In the genomic region with DNA sequence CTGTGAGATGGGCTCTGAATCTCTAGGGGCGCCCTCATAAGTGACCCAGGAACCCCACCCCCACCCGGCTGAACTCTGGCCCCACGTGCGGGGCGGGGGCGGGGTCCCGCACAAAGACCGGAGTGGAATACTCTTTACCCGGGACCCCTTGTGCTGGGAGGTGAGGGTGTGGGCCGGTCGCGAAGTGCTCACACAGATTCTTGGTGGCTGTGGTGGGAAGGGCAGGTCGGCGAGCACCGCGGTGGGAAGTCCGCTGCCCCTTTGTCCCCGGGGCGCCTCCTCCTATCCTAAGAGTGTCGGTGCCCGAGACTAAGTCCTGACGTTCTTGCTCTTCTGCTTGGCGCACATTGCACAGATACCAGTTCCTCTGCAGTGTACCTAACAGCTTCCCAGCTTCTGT, we compare ENCODE assay signal across 8 mouse cellular contexts. TPM values are rescaled to one million over a fixed set of nuclear protein-coding genes. Genes with fewer than 3 reads are reported as not detected.
DNase-seq lines count a peak whose midpoint lies in the region; ATAC-seq and TF ChIP-seq lines count a peak whose summit lies in the region.

No protein-coding gene starts in this region.

- no peak for TF ChIP-seq CTCF in hindbrain, postnatal 0 days (IDR thresholded peaks at IDR 0.05; ENCODE audit: low read depth)

- peak overlapping the region; percentile 86 for H3K4me3 ChIP-seq in kidney, embryonic 15.5 days (replicated peaks)
- peak overlapping the region; percentile 82 for H3K4me3 ChIP-seq in hindbrain, postnatal 0 days (ENCODE audit: low read length)
- H3K4me3 ChIP-seq in midbrain, embryonic 16.5 days (ENCODE audit: low read depth, low read length): peak overlapping the region; percentile 84

- ATAC-seq in kidney, embryonic 15.5 days (replicated peaks; ENCODE audit: low FRiP score): peak; percentile 17
- ATAC-seq in common myeloid progenitor, adult 5-6 weeks (replicated peaks; ENCODE audit: low read depth, poor library complexity, severe bottlenecking): peak; percentile 10; the same call in 1 of the 2 replicates
- peak; percentile 57 for ATAC-seq in hindbrain, postnatal 0 days
- ATAC-seq in midbrain, embryonic 16.5 days: peak; percentile 16

- peaks cover 55% of the 10 kb centered on the region for H3K36me3 ChIP-seq in kidney, embryonic 15.5 days
- peaks cover 28% of the 10 kb centered on the region; the same call in 1 of the 2 replicates for H3K36me3 ChIP-seq in hindbrain, postnatal 0 days (ENCODE audit: insufficient read depth, low read length)
- H3K36me3 ChIP-seq in midbrain, embryonic 16.5 days (ENCODE audit: control insufficient read depth, insufficient read depth, low read length): peaks cover 12% of the 10 kb centered on the region; the same call in 1 of the 2 replicates

- H3K9ac ChIP-seq in kidney, embryonic 15.5 days: peak overlapping the region; percentile 80
- peak overlapping the region; percentile 75 for H3K9ac ChIP-seq in hindbrain, postnatal 0 days (replicated peaks; ENCODE audit: low read length)
- peak overlapping the region; percentile 88 for H3K9ac ChIP-seq in midbrain, embryonic 16.5 days (ENCODE audit: low read depth, low read length)

- H3K27ac ChIP-seq in kidney, embryonic 15.5 days: peak overlapping the region; percentile 89
- peak overlapping the region; percentile 86 for H3K27ac ChIP-seq in hindbrain, postnatal 0 days
- peak overlapping the region; percentile 92 for H3K27ac ChIP-seq in midbrain, embryonic 16.5 days (ENCODE audit: low read length)

- intact Hi-C loops in left cerebral cortex, postnatal 4 days (cut with DNase I): no loop called here

- DNase-seq in kidney, postnatal 10 days: no peak
- no peak for DNase-seq in hindbrain, postnatal 0 days (ENCODE audit: low spot score)
- no peak for DNase-seq in left cerebral cortex, postnatal 4 days
- no peak for DNase-seq in layer of hippocampus, adult 8-10 months (ENCODE audit: low spot score in 2 of 2)
- DNase-seq in ovary, postnatal 10 days (ENCODE audit: low spot score): no peak

- H3K27me3 ChIP-seq in kidney, embryonic 15.5 days: no peaks in the 10 kb centered on the region
- H3K27me3 ChIP-seq in hindbrain, postnatal 0 days (ENCODE audit: insufficient read depth, low read length): no peaks in the 10 kb centered on the region
- H3K27me3 ChIP-seq in midbrain, embryonic 16.5 days (ENCODE audit: control insufficient read depth, insufficient read depth, low read depth, low read length): no peaks in the 10 kb centered on the region

- H3K4me2 ChIP-seq in kidney, embryonic 15.5 days: peak overlapping the region; percentile 72
- H3K4me2 ChIP-seq in hindbrain, postnatal 0 days (ENCODE audit: low read depth, low read length): peak overlapping the region; percentile 83
- peak overlapping the region; percentile 93 for H3K4me2 ChIP-seq in midbrain, embryonic 16.5 days (ENCODE audit: low read length)

- under 1% methylated on average over 23 of the region's 23 CpGs for WGBS in kidney, embryonic 15.5 days
- WGBS in hindbrain, postnatal 0 days: 0% methylated on average over 23 of the region's 23 CpGs
- under 1% methylated on average over 23 of the region's 23 CpGs for WGBS in midbrain, embryonic 16.5 days

- peaks cover 59% of the 10 kb centered on the region for H3K4me1 ChIP-seq in kidney, embryonic 15.5 days
- H3K4me1 ChIP-seq in hindbrain, postnatal 0 days (ENCODE audit: insufficient read depth, low read length): peaks cover 21% of the 10 kb centered on the region
- H3K4me1 ChIP-seq in midbrain, embryonic 16.5 days (ENCODE audit: control insufficient read depth, insufficient read depth, low read length): peaks cover 37% of the 10 kb centered on the region

- H3K9me3 ChIP-seq in kidney, embryonic 15.5 days (replicated peaks): no peaks in the 10 kb centered on the region
- H3K9me3 ChIP-seq in hindbrain, postnatal 0 days (ENCODE audit: low read length): no peaks in the 10 kb centered on the region
- no peaks in the 10 kb centered on the region for H3K9me3 ChIP-seq in midbrain, embryonic 16.5 days (replicated peaks; ENCODE audit: control insufficient read depth, low read length, poor library complexity, severe bottlenecking)

RNA-seq across cellular contexts. Expression of a gene that starts 1.5 kb away (rescaled TPM):
- 111 and 117 TPM in 2 replicates for polyA plus RNA-seq in kidney, embryonic 15.5 days (2015; fragmentation: Nextera tagmentation; extraction: Ambion mirVana)
- total RNA-seq in common myeloid progenitor, adult 5-6 weeks (2017): 6.9 and 7.2 TPM in 2 replicates
- 59.8 and 75.3 TPM in 2 replicates for total RNA-seq in hindbrain, postnatal 0 days (2014; rRNA removed)
- 39.8 and 40.6 TPM in 2 replicates for polyA plus RNA-seq in hindbrain, postnatal 0 days (2015; fragmentation: Nextera tagmentation; extraction: Ambion mirVana)
- polyA plus RNA-seq in midbrain, embryonic 16.5 days (2015; fragmentation: Nextera tagmentation; extraction: Ambion mirVana): 69.6 and 74.9 TPM in 2 replicates
- total RNA-seq in left cerebral cortex, postnatal 4 days (2021): 10 to 100 TPM; 20.8 to 28.4 TPM
- 10 to 100 TPM; 12.9 to 16.6 (median 16.4) TPM for total RNA-seq in layer of hippocampus, adult 8-10 months (2022)

RNA-seq across cellular contexts. Expression of a gene that starts 6.2 kb away (rescaled TPM):
- polyA plus RNA-seq in kidney, embryonic 15.5 days (2015; fragmentation: Nextera tagmentation; extraction: Ambion mirVana): 46.5 and 46.8 TPM in 2 replicates
- total RNA-seq in common myeloid progenitor, adult 5-6 weeks (2017): 11.8 and 14.8 TPM in 2 replicates
- total RNA-seq in hindbrain, postnatal 0 days (2014; rRNA removed): 128 and 142 TPM in 2 replicates
- 115 and 119 TPM in 2 replicates for polyA plus RNA-seq in hindbrain, postnatal 0 days (2015; fragmentation: Nextera tagmentation; extraction: Ambion mirVana)
- 123 and 127 TPM in 2 replicates for polyA plus RNA-seq in midbrain, embryonic 16.5 days (2015; fragmentation: Nextera tagmentation; extraction: Ambion mirVana)
- 10 to 100 TPM; 65.4 to 66.9 TPM for total RNA-seq in left cerebral cortex, postnatal 4 days (2021)
- total RNA-seq in layer of hippocampus, adult 8-10 months (2022): 10 to 100 TPM; 73.2 to 83.4 (median 76.0) TPM

RNA-seq across cellular contexts. Expression of a gene that starts 7.5 kb away (rescaled TPM):
- 8.6 and 10.5 TPM in 2 replicates for polyA plus RNA-seq in kidney, embryonic 15.5 days (2015; fragmentation: Nextera tagmentation; extraction: Ambion mirVana)
- total RNA-seq in common myeloid progenitor, adult 5-6 weeks (2017): 0.53 and 1.2 TPM in 2 replicates
- 3.4 and 7.7 TPM in 2 replicates for total RNA-seq in hindbrain, postnatal 0 days (2014; rRNA removed)
- polyA plus RNA-seq in hindbrain, postnatal 0 days (2015; fragmentation: Nextera tagmentation; extraction: Ambion mirVana): 3.3 and 4.9 TPM in 2 replicates
- polyA plus RNA-seq in midbrain, embryonic 16.5 days (2015; fragmentation: Nextera tagmentation; extraction: Ambion mirVana): 7.2 TPM in 2 replicates
- total RNA-seq in left cerebral cortex, postnatal 4 days (2021): 1 to 10 TPM; 3.8 to 4.1 TPM
- total RNA-seq in layer of hippocampus, adult 8-10 months (2022): 1 to 10 TPM; 7.6 to 9.7 (median 8.4) TPM

RNA-seq across cellular contexts. Expression of a gene that starts 9.4 kb away (rescaled TPM):
- 16.0 and 19.3 TPM in 2 replicates for polyA plus RNA-seq in kidney, embryonic 15.5 days (2015; fragmentation: Nextera tagmentation; extraction: Ambion mirVana)
- 13.3 TPM in 2 replicates for total RNA-seq in common myeloid progenitor, adult 5-6 weeks (2017)
- total RNA-seq in hindbrain, postnatal 0 days (2014; rRNA removed): 29.9 and 32.8 TPM in 2 replicates
- polyA plus RNA-seq in hindbrain, postnatal 0 days (2015; fragmentation: Nextera tagmentation; extraction: Ambion mirVana): 17.8 and 19.4 TPM in 2 replicates
- 14.9 and 18.6 TPM in 2 replicates for polyA plus RNA-seq in midbrain, embryonic 16.5 days (2015; fragmentation: Nextera tagmentation; extraction: Ambion mirVana)
- 10 to 100 TPM; 11.9 to 13.0 TPM for total RNA-seq in left cerebral cortex, postnatal 4 days (2021)
- total RNA-seq in layer of hippocampus, adult 8-10 months (2022): 10 to 100 TPM; 11.8 to 18.4 (median 15.4) TPM

RNA-seq across cellular contexts. Expression of a gene that starts 11.3 kb away (rescaled TPM):
- 1.3 TPM in 2 replicates for polyA plus RNA-seq in kidney, embryonic 15.5 days (2015; fragmentation: Nextera tagmentation; extraction: Ambion mirVana)
- total RNA-seq in common myeloid progenitor, adult 5-6 weeks (2017): 0.87 and 3.9 TPM in 2 replicates
- total RNA-seq in hindbrain, postnatal 0 days (2014; rRNA removed): 3.3 and 4.9 TPM in 2 replicates
- polyA plus RNA-seq in hindbrain, postnatal 0 days (2015; fragmentation: Nextera tagmentation; extraction: Ambion mirVana): 1.7 and 1.9 TPM in 2 replicates
- polyA plus RNA-seq in midbrain, embryonic 16.5 days (2015; fragmentation: Nextera tagmentation; extraction: Ambion mirVana): 2.0 and 2.4 TPM in 2 replicates
- total RNA-seq in left cerebral cortex, postnatal 4 days (2021): 1 to 10 TPM; 1.5 to 2.1 TPM
- 1 to 10 TPM; 1.7 to 2.4 (median 1.9) TPM for total RNA-seq in layer of hippocampus, adult 8-10 months (2022)
